Mouse (Mus musculus) brain, embryonic 18.5 days (tissue): ENCODE results near the gene Mal.
A peak's percentile ranks its signal among the peaks of the same experiment; 100 is the strongest.

ENCODE experiments used
- DNase-seq: peaks from one replicate; pipeline ENCODE4 v3.0.0-alpha.2; 2012; ENCODE audit warnings: low read depth, low spot score

The Mal gene

GRCm38 (mm10) chr2:127656086-127656720 lies at the start of gene Mal:
Mal (minus strand) TSS chr2:127656695.
- DNase-seq = no peak

- DNase-seq = no peak
These were observed 48.8 kb upstream of the Mal start for GRCm38 (mm10) chr2:127705267-127705666.

GRCm38 (mm10) chr2:127689239-127689638 lies 32.7 kb upstream of the Mal start:
- DNase-seq = no peak

GRCm38 (mm10) chr2:127683687-127684331 lies 27.3 kb upstream of the Mal start:
- peak; percentile 40 for DNase-seq

DNA sequence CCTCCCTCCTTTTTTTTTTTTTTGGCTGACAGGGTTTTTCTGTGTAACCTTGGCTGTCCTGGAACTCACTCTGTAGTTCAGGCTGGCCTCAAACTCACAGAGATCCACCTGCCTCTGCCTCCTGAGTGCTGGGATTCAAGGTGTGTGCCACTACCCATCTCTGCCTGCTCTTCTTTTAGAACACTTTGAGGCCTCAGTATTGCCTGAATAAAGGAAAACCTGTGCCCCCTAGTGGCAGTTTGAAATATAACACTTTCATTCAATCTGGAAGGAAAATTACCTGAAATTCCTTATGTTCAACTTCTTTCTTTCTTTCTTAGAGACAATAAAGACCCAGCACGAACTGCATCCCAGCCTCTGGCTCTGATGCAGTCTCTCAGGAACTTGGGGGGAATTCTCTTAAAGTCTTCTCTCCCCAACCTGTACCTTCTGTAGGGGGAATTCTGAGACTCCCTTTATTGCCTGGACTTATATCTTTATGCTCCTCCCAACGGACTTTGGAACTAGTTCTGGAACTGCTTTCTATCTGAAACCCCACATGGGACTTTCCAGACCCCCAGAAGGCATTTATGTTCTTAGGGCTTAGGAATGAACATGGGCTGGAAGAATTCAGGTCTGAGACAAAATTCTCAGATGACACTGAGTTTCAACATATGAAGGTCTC lies 11.5 kb upstream of the Mal start:
- no peak for DNase-seq

GRCm38 (mm10) chr2:127667015-127667414 lies 10.5 kb upstream of the Mal start:
- no peak for DNase-seq

- no peak for DNase-seq
These were observed 6.2 kb upstream of the Mal start for GRCm38 (mm10) chr2:127662708-127663107.

DNA sequence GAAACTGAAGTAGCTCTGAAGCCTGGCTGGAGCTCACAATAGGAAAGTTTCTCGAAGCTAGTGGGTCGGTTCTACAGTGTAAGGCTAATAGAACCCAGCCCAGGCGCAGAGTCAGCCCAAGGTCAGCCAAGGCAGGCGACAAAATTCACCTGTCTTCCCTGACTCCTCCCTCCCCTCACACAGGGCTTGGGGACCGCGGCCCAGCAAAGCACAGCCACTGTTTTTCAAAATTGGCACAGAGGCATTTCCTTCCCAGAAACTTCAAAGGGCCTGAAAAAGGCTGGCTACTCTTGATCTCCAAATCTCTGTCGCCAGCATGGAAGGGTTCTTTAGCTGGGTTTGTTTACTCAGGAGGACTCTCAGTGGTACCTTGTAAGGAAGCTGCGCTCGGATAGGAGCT lies 1.1 kb downstream of the Mal start:
- no peak for DNase-seq

GRCm38 (mm10) chr2:127654786-127655185 lies 1.7 kb downstream of the Mal start:
- DNase-seq = no peak

- no peak for DNase-seq
These were observed 3.7 kb downstream of the Mal start for GRCm38 (mm10) chr2:127652805-127653204.

GRCm38 (mm10) chr2:127652335-127652734 lies 4.2 kb downstream of the Mal start:
- DNase-seq = no peak

GRCm38 (mm10) chr2:127651601-127652000 lies 4.9 kb downstream of the Mal start:
- DNase-seq = no peak

- no peak for DNase-seq
These were observed 6.6 kb downstream of the Mal start for GRCm38 (mm10) chr2:127649921-127650320.

- no peak for DNase-seq
These were observed 8.3 kb downstream of the Mal start for GRCm38 (mm10) chr2:127648145-127648544.

- no peak for DNase-seq
These were observed 9.6 kb downstream of the Mal start for GRCm38 (mm10) chr2:127646875-127647274.

GRCm38 (mm10) chr2:127643728-127644704 lies 12.5 kb downstream of the Mal start:
- DNase-seq = no peak

GRCm38 (mm10) chr2:127638973-127639372 lies 17.5 kb downstream of the Mal start:
- DNase-seq = no peak

DNA sequence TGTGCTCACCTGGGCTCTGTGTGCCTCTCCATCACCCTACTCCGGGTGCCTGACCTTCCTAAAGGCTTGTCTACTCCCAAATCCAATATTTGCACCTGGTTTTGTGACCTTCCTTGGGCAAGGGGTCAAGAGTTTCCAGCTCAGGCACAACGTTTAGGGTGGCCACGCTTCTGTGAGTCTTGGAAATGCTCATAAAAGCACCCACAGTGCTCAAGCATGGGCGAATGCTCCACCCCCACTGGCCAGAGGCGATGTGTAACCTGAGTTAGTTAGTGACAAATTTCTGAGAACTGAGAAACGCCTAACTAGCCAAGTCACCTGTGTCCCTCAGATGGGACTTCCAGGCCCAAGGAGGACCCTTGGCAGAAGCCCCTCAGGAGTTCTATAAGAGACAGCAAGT lies 20.9 kb downstream of the Mal start:
- DNase-seq = no peak

DNA sequence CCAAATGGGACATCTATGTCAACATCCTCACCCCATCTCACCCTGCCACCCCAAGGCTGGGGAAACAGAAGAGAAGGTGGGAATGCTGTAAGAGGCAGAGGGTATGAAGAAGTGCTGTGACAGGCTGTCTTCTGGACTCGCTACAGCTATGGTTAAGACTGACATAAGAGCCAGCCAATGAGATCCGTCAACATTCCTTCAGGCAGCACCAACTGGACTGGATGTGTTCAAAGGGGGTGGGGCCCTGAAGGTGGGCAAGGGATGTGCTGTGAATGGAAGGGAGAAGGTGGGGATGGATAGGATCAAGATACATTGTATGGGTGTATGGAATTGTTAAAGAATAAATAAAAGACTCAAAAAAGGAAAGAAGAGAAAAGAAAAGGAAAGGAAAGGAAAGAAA lies 23.9 kb downstream of the Mal start:
- no peak for DNase-seq

- DNase-seq = peak; percentile 32
These were observed 28.4 kb downstream of the Mal start for GRCm38 (mm10) chr2:127627990-127628570.

GRCm38 (mm10) chr2:127627354-127627753 lies 29.1 kb downstream of the Mal start:
- no peak for DNase-seq
